Mouse (Mus musculus) hindbrain, embryonic 11.5 days (tissue): ENCODE results near the gene Senp1. TPM values are rescaled to one million over a fixed set of nuclear protein-coding genes. Genes with fewer than 3 reads are reported as not detected.

Experiments
- ATAC-seq: fragments of 200-750 bp; cut with Nextera tagmentation; 2 replicates; pipeline ENCODE4 v1.8.0; 2017; ENCODE audit warnings: mild to moderate bottlenecking, moderate TSS enrichment, moderate library complexity; ENCODE audit not compliant: low FRiP score
- DNase-seq: peaks from one replicate; pipeline ENCODE4 v3.0.0-alpha.2; 2015; ENCODE audit warnings: low spot score
- H3K27ac ChIP-seq: fragments of 300-500 bp; sonication (generic); 2 replicates; pipeline ENCODE4 v1.5.1; 2014; ENCODE audit warnings: mild to moderate bottlenecking, low read depth, low read length
- H3K27me3 ChIP-seq: fragments of 300-500 bp; sonication (generic); 2 replicates; pipeline ENCODE4 v1.6.1; 2014; ENCODE audit warnings: mild to moderate bottlenecking, low read length, moderate library complexity, mixed read lengths; ENCODE audit not compliant: control insufficient read depth, insufficient read depth
- H3K36me3 ChIP-seq: fragments of 300-500 bp; sonication (generic); 2 replicates; pipeline ENCODE4 v1.6.1; 2014; ENCODE audit warnings: mild to moderate bottlenecking, low read length, moderate library complexity, mixed read lengths; ENCODE audit not compliant: control insufficient read depth, insufficient read depth
- H3K4me1 ChIP-seq: fragments of 300-500 bp; sonication (generic); replicated peaks from 2 replicates; pipeline ENCODE4 v1.6.1; 2014; ENCODE audit warnings: low read length, mixed read lengths; ENCODE audit not compliant: control insufficient read depth, insufficient read depth
- H3K4me2 ChIP-seq: fragments of 300-500 bp; sonication (generic); replicated peaks from 2 replicates; pipeline ENCODE4 v1.6.1; 2014; ENCODE audit warnings: mild to moderate bottlenecking, low read depth, low read length
- H3K4me3 ChIP-seq: fragments of 300-500 bp; sonication (generic); 2 replicates; pipeline ENCODE4 v1.5.1; 2014; ENCODE audit warnings: low read depth, low read length
- H3K9ac ChIP-seq: fragments of 300-500 bp; sonication (generic); 2 replicates; pipeline ENCODE4 v1.6.1; 2014; ENCODE audit warnings: low read depth, low read length
- H3K9me3 ChIP-seq: fragments of 300-500 bp; sonication (generic); 2 replicates; pipeline ENCODE4 v1.6.1; 2016; ENCODE audit warnings: low read length; ENCODE audit not compliant: control insufficient read depth
- WGBS: fragments of 180-500 bp; shearing (Covaris S2); extraction: QIAGEN DNeasy Blood & Tissue Kit; methylation state at CpG from one replicate; pipeline ENCODE4 v1.1.7; 2014; 5-methylcytosine and 5-hydroxymethylcytosine counted together
- polyA plus RNA-seq: library from polyadenylated mRNA; unstranded; fragments of >200 nt; fragmentation: Nextera tagmentation; extraction: Ambion mirVana; gene quantifications from 2 replicates; pipeline ENCODE4 v1.2.1, GENCODE M21; 2014

Senp1 gene
- polyA plus RNA-seq, 1 experiment from 2014 or later = 40.6 TPM

DNA sequence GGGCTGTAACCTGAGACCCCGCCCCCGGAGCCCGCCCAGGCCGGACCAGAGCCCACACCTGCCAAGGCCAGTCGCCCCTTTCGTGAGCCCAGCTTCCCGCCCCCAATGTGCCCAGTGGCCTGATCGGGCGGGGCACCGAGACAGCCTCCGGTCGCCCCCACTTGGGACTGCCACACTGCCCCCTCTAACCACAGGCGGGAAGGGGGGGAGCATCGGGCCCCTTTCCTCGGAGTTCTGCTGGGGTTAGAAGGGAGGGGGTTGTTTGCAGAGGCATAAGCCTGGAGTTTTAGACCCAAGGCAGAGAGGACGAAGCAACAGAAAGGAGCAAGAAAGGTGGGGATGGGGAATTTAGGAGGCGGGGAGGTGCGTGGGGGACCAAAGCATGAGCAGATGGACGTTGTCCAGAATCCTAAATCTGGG, 88.8 kb downstream of the Senp1 start:
- Histone ChIP-seq H3K9me3 (no peaks in the 10 kb centered on the region), H3K27ac (peak overlapping the region; percentile 91), H3K4me3 (peak overlapping the region; percentile 42), H3K27me3 (peaks cover 2% of the 10 kb centered on the region; the same call in 1 of the 2 replicates), H3K36me3 (no peaks in the 10 kb centered on the region), H3K4me1 (peaks cover 14% of the 10 kb centered on the region), H3K4me2 (peak overlapping the region; percentile 53), H3K9ac (peak overlapping the region; percentile 81)
- no peak for DNase-seq
- peak; percentile 33 for ATAC-seq
- WGBS = 2% methylated on average over 19 of the region's 19 CpGs

DNA sequence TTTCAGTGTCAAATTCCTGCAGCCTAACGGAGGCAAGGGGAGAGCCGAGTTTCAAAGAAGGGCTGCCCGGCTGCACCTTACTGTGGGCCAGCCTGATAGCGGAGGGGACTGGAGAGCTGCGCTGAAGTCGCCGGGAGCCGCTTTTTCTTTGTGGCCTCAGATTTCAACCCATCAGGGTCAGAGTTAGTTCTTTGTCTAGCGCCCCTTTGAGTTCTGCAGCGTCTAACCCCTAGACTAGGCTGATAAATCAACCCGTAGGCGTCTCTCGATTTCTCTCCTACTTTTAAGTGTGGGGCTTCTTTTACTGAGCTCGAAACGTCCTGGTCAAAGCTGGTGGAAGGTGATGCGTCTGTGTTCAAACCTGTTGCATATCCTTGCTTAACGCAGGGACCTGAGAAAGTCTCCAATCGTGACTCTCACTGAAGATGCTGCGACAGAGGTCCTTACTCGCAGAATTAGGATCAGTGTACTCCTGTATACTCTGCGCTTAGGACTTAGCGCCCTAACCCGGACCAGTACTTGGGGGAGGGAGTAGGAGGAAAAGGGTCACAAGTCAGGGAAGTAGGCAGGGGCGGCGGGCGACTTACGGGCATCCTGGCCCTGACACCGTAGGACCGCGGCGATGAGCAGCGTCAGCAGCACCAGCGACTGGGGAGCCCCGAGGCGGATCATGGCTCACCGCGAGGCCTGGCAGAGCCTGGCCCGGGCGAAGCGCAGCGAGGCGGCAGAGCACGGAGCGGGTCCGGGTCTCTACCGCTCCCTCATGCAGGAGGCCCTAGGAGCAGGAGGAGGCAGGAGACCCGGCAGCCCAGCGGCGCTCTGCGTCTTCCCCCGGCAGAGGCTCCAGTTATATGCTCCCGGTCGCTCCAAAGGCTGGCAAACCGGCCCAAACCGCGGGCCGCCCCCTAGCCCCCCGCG, 89.5 kb downstream of the Senp1 start, which contains the start of gene Col2a1:
Col2a1 (minus strand) TSS at position 874 of the 918 bp plus-strand sequence.
- ATAC-seq (peak; percentile 45), DNase-seq (peak; percentile 80)
- Histone ChIP-seq H3K27ac (peak within 1 kb of the TSS; percentile 91), H3K9me3 (no peaks in the 10 kb centered on the region), H3K27me3 (peaks cover 2% of the 10 kb centered on the region; the same call in 1 of the 2 replicates), H3K9ac (peak within 1 kb of the TSS; percentile 81), H3K36me3 (no peaks in the 10 kb centered on the region), H3K4me3 (peak within 1 kb of the TSS; percentile 42), H3K4me2 (peak within 1 kb of the TSS; percentile 53), H3K4me1 (peaks cover 16% of the 10 kb centered on the region)
- WGBS = 1% methylated on average over 59 of the region's 59 CpGs

DNA sequence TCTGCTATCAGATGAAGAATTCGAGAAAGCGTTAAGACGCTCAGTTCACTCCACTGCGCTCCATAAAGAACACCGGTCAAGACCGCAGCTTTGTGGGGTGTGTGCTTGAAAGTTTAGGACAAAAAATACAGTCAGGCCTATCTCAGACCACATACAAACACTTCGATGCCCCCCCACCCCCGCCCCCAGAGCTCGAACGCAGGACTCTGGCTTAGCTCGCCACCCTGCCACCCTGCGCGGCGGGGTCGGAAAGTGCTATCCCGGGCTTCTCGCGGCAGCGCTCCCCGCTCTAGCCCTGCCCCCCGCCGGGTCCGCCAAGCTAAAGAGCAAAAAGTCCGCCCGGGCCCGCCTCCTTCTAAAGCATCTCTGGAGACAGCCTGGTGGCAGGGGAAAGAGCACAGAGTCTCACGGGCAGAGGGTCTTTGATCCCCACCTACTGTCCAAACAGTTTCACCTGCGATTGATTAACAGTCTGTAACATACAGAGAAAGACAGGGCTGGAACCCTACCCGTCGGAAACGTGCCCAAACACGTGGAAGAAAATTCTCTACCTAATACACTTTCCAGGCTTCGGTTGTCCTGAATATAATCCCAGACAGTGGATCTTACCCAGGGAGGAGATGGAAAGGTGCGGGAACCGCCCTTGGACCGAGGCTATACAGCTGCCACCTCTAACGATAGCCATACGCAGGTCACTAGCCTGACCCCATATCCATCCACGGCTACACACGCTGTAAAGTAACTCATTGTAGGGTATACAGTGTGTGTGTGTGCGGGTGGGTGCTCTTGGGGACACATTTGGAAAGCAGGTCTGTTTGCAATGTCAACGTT, 90.3 kb downstream of the Senp1 start:
- DNase-seq (peak; percentile 79), ATAC-seq (no peak)
- H3K9ac ChIP-seq = peak overlapping the region; percentile 81
- H3K36me3 ChIP-seq = no peaks in the 10 kb centered on the region
- under 1% methylated on average over 42 of the region's 42 CpGs for WGBS
- peak overlapping the region; percentile 42 for H3K4me3 ChIP-seq
- peak overlapping the region; percentile 91 for H3K27ac ChIP-seq
- H3K27me3 ChIP-seq = peaks cover 2% of the 10 kb centered on the region; the same call in 1 of the 2 replicates
- peaks cover 16% of the 10 kb centered on the region for H3K4me1 ChIP-seq
- peak overlapping the region; percentile 53 for H3K4me2 ChIP-seq
- no peaks in the 10 kb centered on the region for H3K9me3 ChIP-seq

DNA sequence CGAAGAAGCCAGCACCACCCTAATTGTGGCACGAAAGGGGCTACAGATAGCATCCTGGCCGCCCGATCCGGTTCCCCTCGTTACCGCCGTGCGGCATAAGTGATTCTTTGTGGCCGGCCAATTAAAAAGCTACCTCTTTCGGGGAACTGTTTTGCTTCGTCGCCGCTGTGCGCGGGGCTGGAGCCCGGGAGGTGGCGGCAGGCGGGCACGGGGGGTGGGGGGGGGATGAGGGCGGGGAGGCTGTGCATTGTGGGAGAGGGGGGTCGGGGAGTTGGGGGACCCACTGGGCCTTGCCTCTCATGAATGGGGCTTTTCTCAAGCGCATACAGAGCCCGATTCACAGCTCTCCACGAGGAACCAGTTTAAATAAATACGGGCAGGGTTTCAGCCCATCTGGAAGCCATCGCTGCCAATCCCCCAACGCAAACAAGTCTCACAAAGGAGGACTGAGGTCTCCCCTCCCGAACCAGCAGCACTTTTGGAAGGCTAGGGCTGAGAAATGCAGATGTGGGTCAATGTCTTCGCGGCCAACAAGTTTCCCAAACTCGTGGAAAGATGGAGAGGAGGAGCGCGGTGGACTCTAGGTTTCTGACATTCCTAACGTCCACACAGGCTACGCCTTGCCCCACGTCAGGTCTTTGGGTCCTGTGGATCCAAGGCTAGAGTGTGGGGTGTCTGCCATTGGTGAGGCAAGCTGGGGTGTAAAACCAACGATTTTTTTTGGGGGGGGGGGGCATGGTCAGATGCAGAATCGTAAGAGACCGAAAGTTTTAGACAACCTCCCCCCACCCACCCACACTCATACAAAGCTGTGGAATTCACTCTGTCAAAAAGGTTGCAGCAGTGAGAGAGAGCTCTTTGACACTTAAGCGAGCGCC, 91.2 kb downstream of the Senp1 start:
- peak; percentile 58 for ATAC-seq

DNA sequence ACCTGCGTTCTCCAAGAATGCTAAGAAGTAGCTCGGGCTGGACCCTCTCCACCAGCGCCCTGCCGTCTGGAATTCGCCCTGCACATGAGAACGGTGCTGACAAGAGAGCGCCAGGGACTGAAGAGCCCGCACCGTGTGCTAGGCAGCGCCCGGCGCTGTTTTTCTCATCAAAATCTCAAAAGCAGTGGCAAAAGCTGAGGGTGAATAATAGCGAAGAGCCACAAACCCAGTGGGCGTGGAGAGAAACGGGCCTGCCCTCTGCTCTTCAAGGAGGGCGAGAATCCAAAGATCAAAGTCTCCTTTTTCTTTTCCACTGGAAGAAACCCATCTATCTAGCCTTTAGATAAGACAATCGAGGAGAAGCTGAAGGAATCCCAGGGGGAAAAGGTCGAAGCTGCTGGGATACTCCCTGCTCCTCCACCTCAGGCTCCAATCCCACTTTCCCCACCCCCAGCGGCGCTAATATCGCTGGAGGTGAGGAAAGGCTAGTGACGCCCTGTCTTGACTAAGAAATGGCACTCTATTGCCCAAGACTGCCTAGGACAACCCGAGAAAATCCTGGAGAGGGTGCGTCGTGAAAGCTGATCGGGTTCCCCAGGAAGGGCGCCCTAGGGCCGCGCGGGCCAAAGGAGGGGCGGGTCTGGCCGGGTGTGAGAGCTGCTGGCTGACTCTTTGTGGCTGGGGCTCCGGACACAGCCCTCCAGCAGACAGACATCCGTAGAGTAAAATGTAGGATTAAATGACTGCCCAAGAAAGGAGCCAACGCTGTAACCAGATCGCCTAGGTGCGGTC, 92.0 kb downstream of the Senp1 start:
- ATAC-seq (peak; percentile 23), DNase-seq (peak; percentile 76)
- peak overlapping the region; percentile 81 for H3K9ac ChIP-seq
- H3K4me3 ChIP-seq = peak overlapping the region; percentile 42
- WGBS = under 1% methylated on average over 37 of the region's 37 CpGs
- H3K27me3 ChIP-seq = peaks cover 2% of the 10 kb centered on the region; the same call in 1 of the 2 replicates
- peak overlapping the region; percentile 91 for H3K27ac ChIP-seq
- H3K4me2 ChIP-seq = peak overlapping the region; percentile 53
- H3K36me3 ChIP-seq = no peaks in the 10 kb centered on the region
- peaks cover 16% of the 10 kb centered on the region for H3K4me1 ChIP-seq
- H3K9me3 ChIP-seq = no peaks in the 10 kb centered on the region

More for the DNA sequence above, 91.2 kb downstream of the Senp1 start:
- H3K9me3 ChIP-seq = no peaks in the 10 kb centered on the region
- H3K27ac ChIP-seq = peak overlapping the region; percentile 91
- DNase-seq = peak; percentile 74
- WGBS = under 1% methylated on average over 40 of the region's 42 CpGs
- peak overlapping the region; percentile 42 for H3K4me3 ChIP-seq
- peaks cover 16% of the 10 kb centered on the region for H3K4me1 ChIP-seq
- peak overlapping the region; percentile 81 for H3K9ac ChIP-seq
- peaks cover 2% of the 10 kb centered on the region; the same call in 1 of the 2 replicates for H3K27me3 ChIP-seq
- peak overlapping the region; percentile 53 for H3K4me2 ChIP-seq
- no peaks in the 10 kb centered on the region for H3K36me3 ChIP-seq

DNA sequence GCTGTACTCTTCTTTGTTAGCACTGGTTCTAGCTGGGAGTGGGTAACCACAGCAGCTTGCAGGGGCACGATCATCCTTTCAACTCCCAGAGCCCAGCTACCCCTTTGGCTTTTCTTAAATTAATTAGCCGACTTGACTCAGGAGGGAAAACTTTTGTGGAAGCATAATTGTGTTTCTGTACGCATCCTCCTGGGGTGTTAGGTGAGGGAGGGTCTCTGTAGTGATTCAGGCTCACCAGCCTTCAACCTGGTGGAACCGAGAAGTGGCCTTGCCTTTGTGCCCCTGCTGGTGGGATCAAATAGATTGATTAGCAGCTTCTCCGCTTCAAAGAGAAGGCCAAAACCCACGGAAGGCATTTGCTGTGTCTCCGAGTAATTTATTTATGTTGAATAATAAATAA, 93.6 kb downstream of the Senp1 start:
- peak overlapping the region; percentile 23; the same call in 1 of the 2 replicates for H3K9ac ChIP-seq

DNA sequence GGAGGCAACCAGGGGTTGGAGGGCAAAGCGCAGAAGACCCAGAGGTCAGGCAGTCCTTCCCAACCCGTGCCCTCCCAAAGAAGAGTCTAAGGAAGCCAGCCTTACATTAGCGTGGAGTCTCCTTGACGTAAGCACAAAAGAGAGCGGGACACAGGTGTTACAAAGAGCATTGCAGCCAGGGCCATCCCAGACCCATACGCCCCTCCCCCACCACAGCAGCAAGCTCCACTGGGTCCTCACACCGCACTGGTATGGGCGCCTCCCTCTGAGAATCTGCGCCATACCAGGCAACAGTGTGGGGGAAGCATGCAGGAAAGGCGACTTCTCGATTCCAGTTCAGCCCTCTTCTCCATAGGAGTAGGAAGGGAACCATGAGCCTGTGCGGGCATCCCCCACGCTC, 94.0 kb downstream of the Senp1 start:
- Histone ChIP-seq H3K27ac (no peak overlapping the region), H3K9ac (peak overlapping the region; percentile 23; the same call in 1 of the 2 replicates), H3K27me3 (no peaks in the 10 kb centered on the region), H3K4me1 (peaks cover 13% of the 10 kb centered on the region), H3K4me2 (no peak overlapping the region), H3K9me3 (no peaks in the 10 kb centered on the region), H3K4me3 (no peak overlapping the region), H3K36me3 (peaks cover 6% of the 10 kb centered on the region)
- ATAC-seq (no peak), DNase-seq (peak; percentile 51)
- WGBS = 32% methylated on average over 13 of the region's 13 CpGs

More for the DNA sequence above, 93.6 kb downstream of the Senp1 start:
- Histone ChIP-seq H3K27me3 (no peaks in the 10 kb centered on the region; the same call in 1 of the 2 replicates), H3K36me3 (peaks cover 6% of the 10 kb centered on the region), H3K4me2 (no peak overlapping the region), H3K9me3 (no peaks in the 10 kb centered on the region), H3K4me3 (no peak overlapping the region), H3K4me1 (peaks cover 16% of the 10 kb centered on the region), H3K27ac (no peak overlapping the region)
- ATAC-seq (no peak), DNase-seq (peak; percentile 35)
- 9% methylated on average over 7 of the region's 7 CpGs for WGBS
